Mouse (Mus musculus) megakaryocyte, embryonic 14.5 days (primary cell): Measurements from ENCODE around the gene Pds5a.

Experiments
- FLI1 ChIP-seq: IDR thresholded peaks from 2 replicates; pipeline ENCODE4 v1.6.1; 2012; ENCODE audit warnings: low read length, inconsistent platforms, mixed read lengths
- GATA1 ChIP-seq: IDR thresholded peaks from 3 replicates; pipeline ENCODE4 v1.6.1; 2012; ENCODE audit warnings: mixed read lengths, low read length, inconsistent platforms, borderline replicate concordance

- TF ChIP-seq GATA1 (no peak), FLI1 (no peak)
These were observed 2.0 kb upstream of the Pds5a start for GRCm38 (mm10) chr5:65700102-65700501.
